Mouse (Mus musculus) heart, embryonic 10.5 days (tissue): ENCODE data around the gene Stoml1. TPM values are rescaled to one million over a fixed set of nuclear protein-coding genes. Genes with fewer than 3 reads are reported as not detected.

Source experiments
- DNase-seq: peaks from one replicate; pipeline ENCODE4 v3.0.0-alpha.2; 2017; ENCODE audit warnings: low spot score
- H3K27ac ChIP-seq: fragments of 300-500 bp; sonication (generic); 2 replicates; pipeline ENCODE4 v1.5.1; 2016; ENCODE audit warnings: mild to moderate bottlenecking
- H3K27me3 ChIP-seq: fragments of 300-500 bp; sonication (generic); 2 replicates; pipeline ENCODE4 v1.6.1; 2016; ENCODE audit warnings: mild to moderate bottlenecking; ENCODE audit not compliant: poor library complexity, insufficient read depth, severe bottlenecking
- H3K36me3 ChIP-seq: fragments of 300-500 bp; sonication (generic); 2 replicates; pipeline ENCODE4 v1.6.1; 2016; ENCODE audit warnings: mild to moderate bottlenecking, moderate library complexity
- H3K4me1 ChIP-seq: fragments of 300-500 bp; sonication (generic); 2 replicates; pipeline ENCODE4 v1.6.1; 2016; ENCODE audit warnings: mild to moderate bottlenecking
- H3K4me3 ChIP-seq: fragments of 300-500 bp; sonication (generic); 2 replicates; pipeline ENCODE4 v1.5.1; 2016; ENCODE audit warnings: mild to moderate bottlenecking, moderate library complexity
- H3K9me3 ChIP-seq: fragments of 300-500 bp; sonication (generic); 2 replicates; pipeline ENCODE4 v1.6.1; 2016; ENCODE audit warnings: mild to moderate bottlenecking, moderate library complexity
- WGBS: fragments of 180-500 bp; shearing (Covaris S2); methylation state at CpG from one replicate; pipeline ENCODE4 v1.1.7; 2016; 5-methylcytosine and 5-hydroxymethylcytosine counted together
- polyA plus RNA-seq: library from polyadenylated mRNA; unstranded; fragments of >200 nt; fragmentation: Nextera tagmentation; extraction: Ambion mirVana; gene quantifications from 2 replicates; pipeline ENCODE4 v1.2.1, GENCODE M21; 2016

Stoml1 gene
- polyA plus RNA-seq, 1 experiment from 2014 or later, result 27.0 TPM

- Histone ChIP-seq H3K36me3 (no peaks in the 10 kb centered on the region), H3K9me3 (no peaks in the 10 kb centered on the region), H3K27me3 (no peaks in the 10 kb centered on the region), H3K4me3 (no peak overlapping the region), H3K27ac (no peak overlapping the region), H3K4me1 (peaks cover 36% of the 10 kb centered on the region)
- no peak for DNase-seq
- 62% methylated on average over 4 of the region's 4 CpGs for WGBS
Observed at GRCm38 (mm10) chr9:58278821-58279723, 26.1 kb downstream of the Stoml1 start.

- 50% methylated on average over 5 of the region's 5 CpGs for WGBS
- H3K36me3 ChIP-seq, result no peaks in the 10 kb centered on the region
- DNase-seq, result no peak
Observed at GRCm38 (mm10) chr9:58279780-58280179, 26.8 kb downstream of the Stoml1 start.

DNA sequence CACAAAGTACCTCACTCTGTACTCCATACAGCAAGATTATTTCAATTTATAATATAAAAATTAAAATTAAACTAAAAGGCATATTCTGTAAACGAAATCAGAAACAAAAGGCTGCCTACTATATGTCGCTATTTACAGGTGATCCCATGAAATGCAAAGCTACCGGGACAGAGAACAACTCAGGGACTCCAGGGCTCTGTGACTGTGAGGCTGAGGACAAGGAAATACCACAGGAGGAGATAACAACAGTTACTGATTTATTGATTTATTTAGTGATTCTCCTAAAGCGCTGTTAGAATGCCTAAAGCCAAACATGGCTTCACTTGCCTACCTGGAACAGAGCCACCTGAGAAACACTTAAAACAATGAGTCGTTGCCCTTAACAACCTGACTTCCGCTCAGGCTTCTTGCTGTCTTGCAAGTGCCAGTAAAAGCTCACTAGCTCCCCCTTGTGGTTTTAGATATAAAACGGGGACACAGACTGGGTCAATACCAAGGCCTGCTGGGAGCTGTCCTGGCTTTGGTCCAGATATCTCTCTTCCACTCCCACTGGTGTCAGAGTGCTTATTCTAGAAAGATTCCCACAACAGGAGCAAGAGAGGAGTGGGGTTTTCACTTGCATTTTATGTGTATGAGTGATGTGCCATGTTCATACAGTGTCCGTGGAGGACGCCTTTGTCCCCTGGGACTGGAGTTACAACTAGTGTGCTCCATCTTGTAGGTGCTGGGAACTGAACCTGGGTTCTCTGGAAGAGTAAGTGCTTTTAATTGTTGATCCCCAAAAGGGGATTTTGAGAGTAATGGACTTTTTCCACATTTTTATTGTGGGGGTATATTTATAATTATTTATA, 27.5 kb downstream of the Stoml1 start:
- Histone ChIP-seq H3K36me3 (no peaks in the 10 kb centered on the region), H3K9me3 (no peaks in the 10 kb centered on the region), H3K27me3 (no peaks in the 10 kb centered on the region), H3K4me1 (peaks cover 30% of the 10 kb centered on the region), H3K4me3 (no peak overlapping the region), H3K27ac (no peak overlapping the region)
- peak; percentile 89 for DNase-seq
- 36% methylated on average over 9 of the region's 9 CpGs for WGBS

More at GRCm38 (mm10) chr9:58279780-58280179, 26.8 kb downstream of the Stoml1 start:
- Histone ChIP-seq H3K4me3 (no peak overlapping the region), H3K27ac (no peak overlapping the region), H3K27me3 (no peaks in the 10 kb centered on the region), H3K4me1 (peaks cover 35% of the 10 kb centered on the region), H3K9me3 (no peaks in the 10 kb centered on the region)

- no peaks in the 10 kb centered on the region for H3K9me3 ChIP-seq
- no peaks in the 10 kb centered on the region for H3K27me3 ChIP-seq
- H3K27ac ChIP-seq, result no peak overlapping the region
- H3K36me3 ChIP-seq, result no peaks in the 10 kb centered on the region
- no peak overlapping the region for H3K4me3 ChIP-seq
- no peak for DNase-seq
- H3K4me1 ChIP-seq, result peaks cover 26% of the 10 kb centered on the region; the same call in 1 of the 2 replicates
- WGBS, result 52% methylated on average over 3 of the region's 3 CpGs
Observed at GRCm38 (mm10) chr9:58281597-58281996, 28.6 kb downstream of the Stoml1 start.

GRCm38 (mm10) chr9:58283431-58283830, 30.5 kb downstream of the Stoml1 start:
- Histone ChIP-seq H3K4me1 (peaks cover 29% of the 10 kb centered on the region; the same call in 1 of the 2 replicates), H3K27ac (peak overlapping the region; percentile 32; the same call in 1 of the 2 replicates), H3K36me3 (peaks cover 7% of the 10 kb centered on the region), H3K27me3 (no peaks in the 10 kb centered on the region), H3K9me3 (no peaks in the 10 kb centered on the region), H3K4me3 (no peak overlapping the region)
- no peak for DNase-seq
- 81% methylated on average over 7 of the region's 7 CpGs for WGBS

DNA sequence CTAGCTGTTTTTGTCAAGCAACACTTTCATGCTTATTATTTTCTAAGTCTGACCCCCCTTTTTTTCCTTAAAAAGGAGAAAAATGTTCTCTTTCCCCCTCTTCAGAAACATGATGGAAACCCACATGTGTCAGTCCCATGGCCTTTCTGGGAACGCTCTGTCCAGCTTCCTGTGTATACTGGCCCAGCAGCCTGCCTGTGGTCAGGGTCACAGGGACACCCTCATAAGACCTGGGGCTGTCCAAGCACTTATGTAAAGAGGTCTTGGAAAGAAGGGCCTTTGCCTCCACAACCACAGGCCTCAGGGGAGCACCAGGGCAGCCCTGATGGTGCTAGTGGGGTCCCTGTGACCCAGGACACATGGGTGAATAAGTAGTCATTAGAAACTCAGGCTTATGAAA, 36.1 kb downstream of the Stoml1 start:
- H3K36me3 ChIP-seq, result peaks cover 19% of the 10 kb centered on the region
- H3K4me1 ChIP-seq, result peaks cover 14% of the 10 kb centered on the region; the same call in 1 of the 2 replicates
- no peak for DNase-seq
- no peak overlapping the region for H3K4me3 ChIP-seq
- WGBS, result 81% methylated on average over 1 of the region's 1 CpGs
- H3K27ac ChIP-seq, result no peak overlapping the region
- no peaks in the 10 kb centered on the region for H3K27me3 ChIP-seq
- no peaks in the 10 kb centered on the region for H3K9me3 ChIP-seq

DNA sequence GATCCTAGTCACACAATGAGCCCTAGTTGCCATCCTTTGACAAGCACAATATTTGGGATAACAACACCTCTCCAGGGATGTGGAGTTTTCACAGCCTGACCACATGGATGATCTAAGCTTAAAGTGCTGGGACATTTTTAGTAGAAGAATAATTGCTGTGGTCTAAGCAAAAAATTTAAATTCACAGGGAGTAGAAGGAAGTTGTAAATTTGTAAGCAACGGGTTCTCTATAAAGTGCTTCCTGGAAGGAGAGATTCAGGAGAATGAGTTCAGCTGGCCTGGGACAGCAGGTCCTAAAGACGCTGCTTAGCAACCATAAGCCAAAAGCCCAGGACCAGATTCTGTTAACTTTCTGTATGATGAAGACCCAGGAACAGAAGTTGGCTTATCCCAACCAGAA, 36.9 kb downstream of the Stoml1 start:
- H3K4me1 ChIP-seq, result peaks cover 14% of the 10 kb centered on the region
- no peak overlapping the region for H3K4me3 ChIP-seq
- no peak for DNase-seq
- 75% methylated on average over 2 of the region's 2 CpGs for WGBS
- H3K27me3 ChIP-seq, result no peaks in the 10 kb centered on the region
- H3K27ac ChIP-seq, result no peak overlapping the region
- H3K9me3 ChIP-seq, result no peaks in the 10 kb centered on the region
- peaks cover 19% of the 10 kb centered on the region for H3K36me3 ChIP-seq

GRCm38 (mm10) chr9:58294527-58294926, 41.6 kb downstream of the Stoml1 start:
- 54% methylated on average over 7 of the region's 7 CpGs for WGBS
- Histone ChIP-seq H3K9me3 (no peaks in the 10 kb centered on the region), H3K4me3 (no peak overlapping the region), H3K4me1 (peaks cover 54% of the 10 kb centered on the region), H3K36me3 (peaks cover 12% of the 10 kb centered on the region; the same call in 1 of the 2 replicates), H3K27me3 (no peaks in the 10 kb centered on the region), H3K27ac (0 out of 2 replicates have a peak overlapping the region, but pooled peaks have one; percentile 23)
- DNase-seq, result no peak

GRCm38 (mm10) chr9:58295345-58295744, 42.4 kb downstream of the Stoml1 start:
- Histone ChIP-seq H3K36me3 (peaks cover 12% of the 10 kb centered on the region; the same call in 1 of the 2 replicates), H3K4me1 (peaks cover 60% of the 10 kb centered on the region), H3K9me3 (no peaks in the 10 kb centered on the region), H3K27me3 (no peaks in the 10 kb centered on the region), H3K4me3 (no peak overlapping the region), H3K27ac (peak overlapping the region; percentile 73)
- DNase-seq, result no peak
- WGBS, result 81% methylated on average over 3 of the region's 3 CpGs

DNA sequence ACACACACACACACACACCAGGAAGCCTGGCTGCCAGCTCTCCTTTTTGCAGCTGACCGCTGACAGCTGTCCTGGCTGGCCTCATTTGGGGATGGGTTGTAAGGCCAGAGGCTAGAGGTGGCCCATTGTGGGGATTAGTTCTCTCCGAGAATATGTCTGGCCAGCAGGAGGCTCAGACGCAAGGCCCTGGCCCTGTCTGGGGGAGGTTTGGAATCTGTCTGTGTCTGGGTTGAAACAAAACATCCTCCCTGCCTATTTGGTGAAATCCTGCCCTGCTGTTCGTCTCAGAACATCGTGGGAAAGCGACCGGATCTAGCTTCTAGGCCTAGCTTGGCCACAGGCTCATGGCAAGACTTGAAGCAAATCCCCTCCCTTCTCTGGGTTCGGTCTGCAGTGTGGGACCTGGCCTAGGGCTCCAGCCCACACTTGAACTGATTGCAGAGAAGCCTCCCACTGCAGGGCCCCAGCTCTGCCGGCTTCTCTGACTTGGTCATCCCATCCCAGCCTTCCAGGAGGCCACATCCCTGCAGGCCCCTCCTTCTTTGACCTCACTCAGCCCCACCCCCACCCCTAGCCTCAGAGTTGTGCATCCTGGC, 42.9 kb downstream of the Stoml1 start:
- H3K27ac ChIP-seq, result peak overlapping the region; percentile 73
- H3K9me3 ChIP-seq, result no peaks in the 10 kb centered on the region
- no peak for DNase-seq
- WGBS, result 16% methylated on average over 9 of the region's 9 CpGs
- peaks cover 60% of the 10 kb centered on the region for H3K4me1 ChIP-seq
- no peaks in the 10 kb centered on the region for H3K27me3 ChIP-seq
- peaks cover 10% of the 10 kb centered on the region; the same call in 1 of the 2 replicates for H3K36me3 ChIP-seq
- peak overlapping the region; percentile 9; the same call in 1 of the 2 replicates for H3K4me3 ChIP-seq

- peak overlapping the region; percentile 63; the same call in 1 of the 2 replicates for H3K27ac ChIP-seq
- H3K9me3 ChIP-seq, result no peaks in the 10 kb centered on the region
- no peaks in the 10 kb centered on the region for H3K27me3 ChIP-seq
- WGBS, result 68% methylated on average over 6 of the region's 6 CpGs
- peaks cover 6% of the 10 kb centered on the region; the same call in 1 of the 2 replicates for H3K36me3 ChIP-seq
- H3K4me3 ChIP-seq, result no peak overlapping the region
- H3K4me1 ChIP-seq, result peaks cover 60% of the 10 kb centered on the region
- peak; percentile 74 for DNase-seq
Observed at GRCm38 (mm10) chr9:58297065-58297464, 44.1 kb downstream of the Stoml1 start.

DNA sequence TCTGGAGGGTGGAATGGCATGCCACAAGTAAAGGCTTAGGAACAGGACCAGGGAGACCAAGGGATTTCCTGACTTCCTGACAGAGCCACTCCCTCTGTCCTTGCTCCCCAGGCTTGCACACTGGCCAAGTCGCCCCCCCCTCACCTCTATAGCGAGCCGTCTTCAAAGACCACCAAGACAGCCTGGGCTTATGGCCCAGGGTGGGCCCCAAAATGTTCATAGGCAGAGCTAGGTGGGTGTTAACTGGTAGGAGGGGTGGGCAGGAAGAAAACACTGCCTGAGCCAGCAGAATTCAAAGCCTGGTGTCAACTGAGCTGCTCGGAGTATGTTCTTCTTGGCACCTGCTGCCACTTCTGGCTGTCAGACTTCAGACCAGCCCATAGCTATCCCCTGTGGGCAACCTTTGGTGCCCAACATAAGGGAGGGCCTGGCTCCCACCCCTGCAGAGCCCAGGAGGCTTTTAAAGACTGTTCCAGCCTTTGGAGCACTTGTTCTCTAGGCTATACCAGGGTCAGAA, 45.1 kb downstream of the Stoml1 start:
- H3K27me3 ChIP-seq, result no peaks in the 10 kb centered on the region
- no peaks in the 10 kb centered on the region for H3K9me3 ChIP-seq
- 74% methylated on average over 4 of the region's 4 CpGs for WGBS
- H3K36me3 ChIP-seq, result peaks cover 6% of the 10 kb centered on the region; the same call in 1 of the 2 replicates
- peak; percentile 61 for DNase-seq
- peaks cover 62% of the 10 kb centered on the region for H3K4me1 ChIP-seq
- peak overlapping the region; percentile 63 for H3K27ac ChIP-seq
- no peak overlapping the region for H3K4me3 ChIP-seq
